Mouse (Mus musculus) ES-CJ7 (cell line): ENCODE results near the gene Prn.
A peak's percentile ranks its signal among the peaks of the same experiment; 100 is the strongest.

ENCODE experiments used
- DNase-seq: peaks from one replicate; pipeline ENCODE4 v3.0.0; 2011; ENCODE audit warnings: low read depth, low spot score

The Prn gene

DNA sequence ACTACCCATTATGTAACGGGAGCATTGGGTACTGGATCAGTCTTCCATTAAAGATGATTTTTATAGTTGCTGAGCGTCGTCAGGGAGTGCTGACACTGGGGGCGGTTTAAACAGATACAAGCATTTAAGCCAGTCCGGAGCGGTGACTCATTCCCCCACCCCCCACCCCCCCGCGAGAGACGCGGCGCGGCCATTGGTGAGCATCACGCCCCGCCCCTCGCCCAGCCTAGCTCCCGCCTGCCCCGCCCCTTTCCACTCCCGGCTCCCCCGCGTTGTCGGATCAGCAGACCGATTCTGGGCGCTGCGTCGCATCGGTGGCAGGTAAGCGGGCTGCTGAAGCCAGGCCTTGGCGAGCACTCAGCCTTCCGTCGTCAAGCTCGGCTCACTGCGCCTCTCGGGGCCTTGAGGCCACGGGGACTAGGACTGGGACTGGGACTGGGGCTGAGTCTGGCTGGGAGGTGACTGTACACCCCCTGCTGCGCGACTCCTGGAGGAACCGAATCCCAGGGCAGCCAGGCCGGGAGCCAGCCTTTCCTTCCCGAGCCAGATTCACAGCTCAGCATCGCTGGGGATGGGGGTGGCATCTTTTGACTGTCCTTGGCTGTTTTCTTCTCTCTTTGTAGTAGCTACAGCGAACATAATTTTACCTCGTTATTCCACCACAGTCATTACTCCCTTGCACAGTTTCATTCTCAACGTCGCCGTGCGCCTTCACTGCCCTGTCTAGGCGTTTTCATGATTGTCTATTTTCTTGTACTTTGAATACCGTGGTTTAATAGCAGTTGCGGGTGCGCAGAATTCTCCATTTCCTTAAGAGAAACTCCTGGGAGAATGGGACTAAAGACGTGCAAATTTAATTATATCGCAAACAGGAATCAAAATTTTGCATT, at the start of gene Prn, which contains the start of gene Prnp:
Gene Prn (plus strand): TSS at position 275 of the 890 bp plus-strand sequence.
Gene Prnp (plus strand): TSS at position 246 of the 890 bp plus-strand sequence.
- peak; percentile 87 for DNase-seq

DNA sequence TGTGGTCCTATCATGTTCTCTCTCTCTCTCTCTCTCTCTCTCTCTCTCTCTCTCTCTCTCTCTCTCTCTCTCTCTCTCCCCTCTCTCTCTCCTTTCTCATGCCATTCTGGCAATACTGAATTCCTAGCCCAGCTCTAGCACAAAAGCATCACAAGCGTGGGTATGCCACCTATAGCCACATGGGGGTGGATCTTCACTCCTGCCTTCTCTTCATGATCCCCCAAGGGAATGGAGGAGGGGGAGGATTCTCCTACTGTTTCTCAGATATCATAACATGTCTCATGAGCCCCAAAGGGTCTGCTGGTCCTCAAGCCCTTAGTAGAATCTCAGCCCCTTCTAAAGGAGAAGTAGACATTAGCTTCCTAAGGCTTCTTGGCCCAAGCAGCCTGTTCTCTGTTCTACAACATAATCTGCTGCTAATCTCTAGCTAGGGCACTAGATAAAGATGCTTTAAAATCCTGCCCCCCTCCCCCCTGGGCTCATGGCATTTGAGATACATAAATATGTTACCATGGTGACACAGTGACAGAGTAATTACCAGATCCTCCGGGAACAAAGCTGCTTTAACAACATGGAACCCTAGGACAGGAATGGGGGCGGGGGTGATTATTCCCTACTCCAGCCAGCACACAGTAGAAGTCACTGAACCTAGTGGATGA, 47.0 kb upstream of the Prn start:
- DNase-seq, result no peak

DNA sequence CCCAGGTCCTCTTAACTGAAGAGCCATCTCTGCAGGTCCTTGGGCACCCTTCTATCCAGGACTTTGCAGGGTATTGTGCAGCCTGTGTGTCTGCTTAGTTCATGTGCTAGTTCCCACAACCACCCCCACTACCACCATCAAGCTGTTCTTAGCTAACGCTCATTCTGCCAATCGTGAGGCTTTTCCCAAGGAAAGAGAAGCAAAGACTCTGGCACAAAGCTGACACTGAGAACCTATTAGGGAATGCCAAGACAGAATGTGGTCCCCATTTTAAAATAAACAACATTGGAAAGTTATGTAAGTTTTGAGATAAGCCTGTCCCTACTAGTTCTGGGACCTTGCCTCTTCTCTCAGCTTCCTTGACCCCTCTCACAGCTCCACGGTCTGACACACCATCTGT, 46.3 kb upstream of the Prn start:
- DNase-seq, result no peak

DNA sequence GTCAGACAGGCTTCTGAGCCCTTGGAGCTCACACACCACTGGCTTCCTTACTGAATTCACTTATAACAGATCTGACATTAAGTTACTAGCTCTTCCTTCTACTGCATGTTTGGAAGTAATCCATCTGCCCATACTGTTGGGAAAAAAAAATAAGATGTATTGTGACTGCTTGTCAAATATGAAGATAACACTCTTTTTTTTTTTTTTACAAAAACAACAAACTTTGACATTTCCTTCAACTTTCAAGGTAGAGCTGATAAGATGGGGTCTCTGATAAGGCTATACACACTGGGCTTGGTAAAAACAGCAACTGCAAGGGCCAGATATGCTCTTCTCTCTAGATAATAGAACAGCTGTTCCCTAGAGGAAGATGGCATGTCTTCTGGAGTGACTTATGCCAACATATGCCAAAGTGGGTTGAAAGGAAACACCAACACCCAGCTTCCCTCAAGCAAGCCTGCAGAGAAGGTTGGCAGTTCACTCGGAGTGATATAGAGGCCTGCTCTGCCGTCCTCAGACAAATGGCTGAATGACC, 45.4 kb upstream of the Prn start:
- DNase-seq, result no peak

DNA sequence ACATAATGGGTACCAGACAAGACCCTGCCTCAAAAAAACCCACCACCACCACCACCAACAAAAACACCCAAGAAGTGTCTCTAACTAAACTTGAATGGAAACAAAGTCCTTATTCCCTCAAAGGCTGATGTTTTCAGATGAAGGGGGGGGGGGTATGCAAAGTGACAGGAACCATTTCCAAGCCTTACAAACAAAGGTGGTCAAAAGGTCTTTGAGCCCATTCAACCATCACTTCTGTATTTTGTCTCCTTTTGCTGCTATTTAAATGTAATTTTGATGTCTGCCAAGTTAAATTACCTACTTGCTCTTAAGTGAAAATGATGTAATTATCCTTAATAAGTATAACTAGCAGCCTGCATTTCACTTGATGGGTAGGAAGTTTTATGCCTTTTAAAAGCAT, 43.1 kb upstream of the Prn start:
- no peak for DNase-seq

DNA sequence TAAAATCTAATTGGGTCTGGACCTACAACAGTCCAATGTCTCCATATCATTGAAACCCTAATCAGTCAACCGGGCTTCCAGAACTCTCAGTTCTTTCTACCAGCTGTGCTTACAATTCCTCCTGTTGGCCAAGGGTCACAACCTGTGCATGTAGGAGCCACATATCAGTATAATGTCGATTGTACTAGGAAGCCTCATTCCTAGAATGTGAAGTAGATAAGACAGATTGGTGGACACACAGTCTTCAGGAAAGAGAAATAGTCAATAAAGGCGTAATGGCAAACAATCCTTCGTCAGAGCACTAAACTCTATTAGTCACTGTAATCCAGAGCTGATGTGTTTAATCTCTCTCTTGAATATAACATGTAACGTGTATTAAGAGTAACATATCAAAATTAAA, 40.8 kb upstream of the Prn start:
- DNase-seq, result no peak

DNA sequence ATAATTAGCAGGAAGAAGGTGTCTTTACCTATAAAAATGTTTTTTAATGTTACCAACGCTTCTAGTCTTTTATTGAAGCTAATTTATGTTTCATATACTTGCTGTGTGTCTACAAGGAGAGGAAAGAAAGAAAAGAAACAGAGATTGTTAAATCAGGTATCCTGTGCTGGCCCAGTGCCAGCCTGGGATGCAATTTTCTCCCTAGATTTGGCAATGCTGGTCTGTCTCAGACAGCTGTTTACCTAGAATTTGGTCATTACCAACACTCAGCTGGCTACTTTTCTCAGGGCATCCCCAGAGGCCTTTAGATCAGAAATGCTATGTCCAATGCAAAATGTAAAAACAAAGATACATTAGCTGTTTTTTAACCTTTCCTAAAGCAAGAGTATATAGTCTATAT, 36.4 kb upstream of the Prn start:
- no peak for DNase-seq

DNA sequence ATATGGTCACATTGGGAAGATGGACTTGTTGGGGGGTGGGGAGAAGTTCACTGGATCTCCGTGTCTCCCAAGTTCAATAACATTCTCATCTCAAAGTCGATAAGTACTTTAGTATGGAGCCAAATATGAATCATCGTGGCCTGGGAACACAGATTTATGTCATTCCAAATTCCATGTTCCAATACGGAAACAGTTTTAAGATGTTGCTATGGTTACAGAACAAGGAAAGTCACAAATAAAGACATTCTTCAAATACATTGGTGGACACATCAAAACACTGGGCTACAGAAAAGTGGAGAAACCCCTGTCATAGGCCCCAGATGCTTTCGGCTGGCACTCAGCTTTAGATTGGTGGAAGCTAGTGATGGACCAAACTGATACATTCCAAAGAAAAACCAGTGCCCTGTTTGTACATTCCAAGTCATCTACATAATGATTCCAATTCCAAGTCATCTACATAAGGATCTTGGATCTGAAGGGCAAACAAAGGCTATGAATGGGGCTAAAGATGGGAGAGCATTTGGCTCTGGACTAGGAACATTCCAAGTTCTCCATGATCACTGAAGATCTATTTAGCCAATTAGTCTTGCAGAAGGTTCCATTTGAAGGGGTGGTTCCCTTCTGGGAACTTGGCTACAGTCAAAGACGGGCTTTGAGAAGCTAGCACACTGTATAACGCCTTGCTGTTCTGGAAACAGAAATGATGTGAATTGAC, 33.0 kb upstream of the Prn start:
- DNase-seq, result no peak

DNA sequence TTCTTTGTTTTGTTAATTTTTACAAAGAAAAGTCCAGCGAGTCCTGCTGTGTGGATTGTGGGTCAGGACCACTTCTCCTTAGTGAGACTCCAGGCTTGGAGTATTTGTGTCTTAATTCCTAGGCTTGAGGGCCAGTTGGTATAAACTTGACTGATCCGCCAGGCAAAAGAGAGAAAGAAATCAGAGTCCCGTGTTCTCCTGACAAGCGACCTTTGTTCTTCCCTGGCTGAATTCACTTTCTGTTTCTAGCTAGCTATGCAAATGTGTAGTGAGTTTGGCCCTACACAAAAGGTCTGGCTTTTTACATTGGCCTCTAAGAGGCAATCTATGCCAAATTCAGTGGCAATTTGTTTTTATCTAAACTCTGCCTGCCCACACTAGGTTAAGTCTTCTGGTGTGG, 28.0 kb upstream of the Prn start:
- no peak for DNase-seq

DNA sequence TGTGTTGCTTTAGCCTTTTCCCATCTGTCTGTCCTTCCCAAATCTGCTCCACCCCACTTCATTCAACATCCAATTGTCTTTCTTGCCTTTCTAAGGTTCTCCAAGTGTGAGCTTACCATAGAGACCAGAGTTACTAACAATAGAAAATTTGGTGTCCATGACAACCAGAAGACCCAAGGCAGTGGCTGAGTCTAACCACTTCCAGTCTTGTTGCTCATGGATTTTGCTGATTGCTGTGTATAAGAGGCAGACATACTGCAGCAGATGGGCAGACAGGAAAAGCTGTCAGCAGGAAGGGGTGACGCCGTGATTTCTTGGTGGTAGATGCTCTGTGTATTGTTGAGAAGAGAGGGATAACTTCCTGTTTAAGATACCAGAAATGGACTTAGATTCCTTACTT, 26.6 kb upstream of the Prn start:
- DNase-seq, result peak; percentile 9

DNA sequence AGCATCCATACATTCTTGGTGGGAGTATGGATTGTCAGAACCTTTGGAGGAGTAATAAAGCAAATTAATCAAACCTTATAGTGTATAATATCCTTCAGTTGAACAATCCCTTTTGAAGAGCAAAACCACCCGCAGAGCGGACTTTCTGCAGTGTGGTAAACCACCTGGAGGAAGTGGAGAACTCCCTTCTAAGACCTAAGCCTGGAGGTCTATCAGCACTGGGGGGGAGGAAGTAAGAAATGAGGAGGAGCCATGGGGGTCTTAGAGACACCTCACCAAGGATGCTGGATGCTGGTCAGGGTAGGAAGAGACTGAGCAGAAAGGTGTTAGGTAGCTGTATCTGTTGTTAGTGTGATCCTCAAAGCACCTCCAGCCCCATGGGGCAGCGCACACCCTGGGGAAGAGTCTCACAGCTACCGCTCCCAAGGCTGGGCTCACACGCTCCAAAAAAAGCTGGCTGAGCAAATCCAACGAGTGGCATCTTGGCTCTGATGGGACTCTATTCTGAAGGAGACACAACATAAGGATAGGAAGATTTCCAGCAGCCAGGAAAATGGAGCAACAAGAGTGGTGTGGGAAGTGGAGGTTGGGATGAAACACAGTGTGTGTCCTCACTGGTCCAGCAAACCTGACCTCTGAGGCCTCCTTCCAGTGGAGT, 23.1 kb upstream of the Prn start:
- no peak for DNase-seq

DNA sequence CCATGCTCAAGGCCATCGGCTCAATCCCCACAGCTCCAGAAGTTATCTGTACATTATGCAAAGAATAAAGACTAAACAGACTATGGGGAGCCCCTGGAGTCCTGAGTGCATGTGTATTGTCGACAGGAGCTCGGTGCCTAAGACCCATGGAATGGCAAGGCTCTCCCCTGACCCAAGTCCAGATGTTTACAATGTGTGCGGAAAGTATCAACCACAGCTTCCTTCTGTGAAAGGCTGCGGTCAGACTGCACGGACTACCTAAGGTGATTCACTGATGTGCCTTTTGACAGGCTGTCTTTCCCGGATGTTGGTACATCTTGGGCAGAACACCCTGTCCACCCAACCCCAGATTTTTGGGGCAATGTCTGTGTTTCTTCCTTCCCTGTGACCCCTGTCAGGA, 21.5 kb upstream of the Prn start:
- DNase-seq, result no peak

DNA sequence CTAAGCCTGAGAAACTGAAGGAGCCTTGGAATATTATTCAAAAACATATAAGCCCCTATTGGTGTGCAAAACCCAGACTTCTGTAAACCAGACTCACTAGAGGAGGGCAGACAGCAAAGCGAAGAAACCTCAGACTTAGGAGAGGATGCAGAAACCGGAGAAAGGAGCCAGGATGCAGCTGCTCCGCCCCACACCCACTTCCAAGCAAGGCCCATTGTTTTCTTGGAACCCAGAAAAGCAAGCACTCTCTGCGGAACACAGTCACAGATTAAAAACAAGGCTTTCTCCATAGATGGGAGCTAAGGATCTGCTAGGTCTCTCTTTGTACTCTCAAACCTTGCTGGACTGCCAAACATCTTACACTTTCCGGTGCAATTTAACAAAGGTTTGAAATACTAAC, 17.2 kb upstream of the Prn start:
- DNase-seq, result no peak

DNA sequence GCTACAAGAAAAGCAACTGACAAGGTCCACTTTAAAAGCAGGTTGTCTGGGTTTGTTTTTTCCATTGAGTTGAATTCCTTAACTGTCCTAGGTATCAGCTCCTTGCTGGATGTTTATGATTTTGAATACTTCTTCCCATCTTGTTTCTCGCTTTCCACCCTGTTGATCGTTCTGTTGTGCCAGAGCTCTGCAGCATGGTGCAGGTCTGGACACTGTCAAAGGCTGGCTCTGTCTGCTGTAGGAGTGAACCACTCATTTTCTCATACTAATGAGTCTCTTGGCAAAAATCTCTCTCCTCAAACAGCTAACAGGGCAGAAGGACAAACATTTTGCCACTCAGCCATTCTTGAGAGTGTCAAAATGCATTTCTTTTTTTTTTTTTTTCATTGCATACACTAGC, 14.7 kb upstream of the Prn start:
- DNase-seq, result no peak

DNA sequence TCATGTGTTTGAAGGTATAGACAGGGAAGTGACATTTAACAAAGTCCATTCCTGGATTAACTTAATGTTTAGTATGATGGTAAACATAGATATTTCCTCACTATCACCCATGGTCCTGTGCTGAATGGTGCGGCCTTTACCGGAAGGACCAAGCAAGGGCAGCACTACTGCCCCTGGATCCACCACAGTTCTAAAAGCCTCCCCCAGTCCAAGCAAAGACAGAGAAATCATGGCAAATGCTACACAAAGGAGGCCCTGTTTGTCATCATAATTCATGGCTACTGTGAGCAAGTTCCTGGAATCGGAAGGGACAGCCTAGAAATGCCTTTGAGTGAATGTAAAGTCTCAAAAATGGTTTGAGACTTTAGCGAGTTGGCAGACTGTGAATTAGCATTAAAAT, 13.7 kb upstream of the Prn start:
- no peak for DNase-seq

DNA sequence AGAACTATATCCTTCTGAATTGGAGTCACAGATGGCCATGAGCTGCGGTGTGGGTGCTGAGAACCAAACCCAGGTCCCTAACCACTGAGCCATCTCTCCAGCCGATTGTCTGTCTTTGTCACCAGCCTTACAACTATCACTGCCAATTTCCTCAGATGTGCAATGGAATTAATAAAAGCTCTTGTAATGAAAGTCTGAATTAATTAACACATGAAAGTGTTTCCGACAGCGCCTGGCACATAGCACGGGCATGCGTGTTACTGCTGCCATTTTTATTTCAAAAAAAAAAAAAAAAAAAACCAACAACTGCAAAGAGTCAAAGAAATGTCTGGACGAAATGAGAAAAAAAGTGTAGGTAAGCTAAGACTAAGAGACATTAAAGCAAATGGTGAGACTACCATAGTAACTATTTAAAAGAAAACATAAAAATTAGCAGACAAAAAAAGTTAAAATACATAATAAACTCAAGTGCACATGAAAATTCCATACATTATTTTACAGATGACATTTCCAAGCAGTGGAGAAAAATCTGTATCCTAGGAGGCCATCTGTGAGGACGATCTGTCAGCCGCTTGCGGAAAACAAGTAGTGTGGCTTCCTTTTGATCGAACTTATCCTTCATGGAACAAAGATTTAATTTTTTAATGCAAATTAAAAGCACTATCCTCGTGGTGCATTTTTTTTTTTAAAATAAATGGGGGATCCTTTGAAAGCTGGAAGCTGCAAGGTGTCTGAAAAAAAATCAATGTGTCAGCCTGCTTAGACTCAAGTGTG, 12.2 kb upstream of the Prn start:
- DNase-seq, result no peak

DNA sequence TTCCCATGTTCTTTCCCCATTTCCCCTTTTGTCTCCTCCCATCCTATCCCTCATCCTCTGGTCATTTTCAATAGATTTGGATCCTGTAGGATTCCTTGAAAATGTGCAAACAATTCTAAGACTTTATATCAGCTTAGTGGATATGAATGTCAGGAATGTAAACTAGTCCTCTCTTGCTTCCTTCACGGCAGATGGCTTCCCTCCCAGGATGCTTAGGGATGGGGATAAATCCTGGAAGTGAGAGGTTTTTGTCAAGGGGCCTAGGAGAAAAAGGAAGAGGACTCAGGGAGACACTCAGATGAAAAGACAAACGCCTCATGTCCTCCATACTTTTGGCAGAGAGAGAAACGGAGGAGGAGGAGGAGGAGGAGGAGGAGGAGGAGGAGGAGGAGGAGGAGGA, 7.3 kb upstream of the Prn start:
- DNase-seq, result no peak

DNA sequence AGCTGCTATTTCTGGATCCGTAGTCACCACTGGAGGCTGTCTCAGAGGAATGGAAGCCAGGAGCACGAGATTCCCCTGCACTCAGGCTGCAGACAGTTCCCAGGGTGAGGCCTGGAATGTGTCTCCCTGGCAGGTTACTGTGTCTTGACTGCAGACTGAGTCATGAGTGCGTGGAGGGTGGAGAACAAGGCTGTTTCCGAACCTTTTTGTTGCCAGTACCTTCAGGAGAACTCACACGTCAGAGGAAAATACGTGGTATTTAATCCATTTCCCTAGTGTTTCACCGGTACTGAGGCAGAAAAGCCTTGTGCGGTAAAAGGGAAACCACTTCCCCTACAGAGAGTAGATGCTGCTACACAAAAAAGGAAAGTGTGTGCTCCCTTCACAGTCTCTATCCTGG, 6.9 kb upstream of the Prn start:
- DNase-seq, result no peak

DNA sequence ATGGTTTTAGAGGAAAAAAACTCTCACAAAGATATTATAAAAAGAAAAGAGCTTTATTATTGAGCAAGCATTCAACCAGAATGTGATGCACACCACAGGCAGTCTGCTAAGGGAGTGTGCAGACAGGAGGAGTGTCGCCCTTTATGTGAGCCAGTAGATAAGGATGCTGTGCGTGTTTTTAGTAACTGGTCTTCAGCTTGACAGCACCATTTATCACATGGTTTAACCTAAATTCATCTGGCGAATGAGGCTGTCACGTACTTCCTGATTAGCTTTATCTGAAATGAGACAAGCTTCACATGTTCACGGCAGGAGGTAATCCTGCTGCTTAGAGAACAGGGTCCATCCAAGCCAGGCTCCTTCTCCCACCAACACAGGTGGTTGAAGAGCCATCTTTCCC, 4.7 kb upstream of the Prn start:
- no peak for DNase-seq

DNA sequence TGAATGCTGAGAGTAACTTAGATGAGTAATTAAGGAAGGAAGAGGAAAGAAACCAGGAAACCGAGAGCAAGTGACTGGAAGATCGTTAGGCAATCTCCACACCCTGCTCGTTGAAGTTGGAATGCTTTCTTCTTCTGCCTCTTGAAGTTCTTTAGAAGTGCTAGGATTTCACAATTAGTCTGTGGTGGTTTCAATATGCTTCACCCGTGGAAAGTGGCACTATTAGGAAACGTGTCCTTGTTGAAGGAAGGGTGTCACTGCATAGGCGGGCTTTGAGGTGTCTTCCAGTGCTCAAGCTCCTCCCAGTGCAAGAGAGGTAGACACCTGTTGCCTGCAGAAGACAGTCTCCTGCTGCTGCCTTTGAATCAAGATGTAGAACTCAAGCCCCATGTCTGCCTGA, 4.0 kb upstream of the Prn start:
- no peak for DNase-seq

DNA sequence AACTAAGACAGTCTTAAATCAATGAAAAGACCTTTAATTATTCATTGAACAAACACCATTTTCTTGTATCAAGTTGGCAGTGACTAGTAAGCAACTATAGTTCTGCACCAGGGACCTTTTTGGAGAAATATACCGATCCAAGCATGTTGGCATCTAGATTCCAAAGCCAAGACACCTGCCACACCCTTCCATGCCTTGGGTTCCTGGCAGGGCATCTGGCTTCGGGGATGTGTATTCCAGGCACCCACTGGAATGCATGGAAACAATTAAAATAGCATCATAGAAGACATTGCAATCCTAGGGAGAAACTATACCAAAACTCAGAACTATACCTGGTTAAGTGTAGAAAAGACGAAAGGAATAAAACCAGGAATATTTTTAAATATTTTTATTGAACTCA, 3.5 kb upstream of the Prn start:
- DNase-seq, result no peak
